Mouse (Mus musculus) liver, adult 2 months (tissue): ENCODE measurements around the gene L3mbtl4.

ENCODE experiments used
- CTCF ChIP-seq: fragments of 200-500 bp; IDR thresholded peaks from 2 replicates; pipeline ENCODE4 v1.5.1; 2011; ENCODE audit warnings: low read depth, low read length, control low read depth
- POLR2A ChIP-seq: fragments of 200-500 bp; IDR thresholded peaks from 2 replicates; pipeline ENCODE4 v1.6.1; 2011; ENCODE audit warnings: low read length, control low read depth; ENCODE audit not compliant: insufficient read depth; ENCODE audit errors: extremely low read depth

DNA sequence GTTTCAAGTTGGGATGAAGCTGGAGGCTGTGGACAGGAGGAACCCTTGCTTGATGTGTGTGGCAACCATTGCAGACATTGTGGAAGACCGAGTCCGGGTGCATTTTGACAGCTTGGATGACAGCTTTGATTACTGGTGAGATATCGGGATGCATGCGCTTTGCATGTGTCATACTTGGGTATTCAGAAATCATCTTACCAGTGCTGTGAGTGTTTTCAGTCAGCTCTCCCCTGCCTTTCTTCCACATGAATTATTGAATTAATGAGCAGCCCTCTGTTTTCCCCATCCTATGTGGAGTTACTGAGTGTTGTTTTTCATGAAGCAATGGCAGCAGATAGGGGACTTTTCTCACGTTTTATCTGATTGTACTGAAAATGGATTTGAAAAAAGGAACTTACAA is 187.9 kb downstream of the L3mbtl4 start:
- TF ChIP-seq CTCF (no peak), POLR2A (no peak)
